Mouse (Mus musculus) midbrain, embryonic 11.5 days (tissue): Measurements from ENCODE around the gene Rxfp4. TPM values are rescaled to one million over a fixed set of nuclear protein-coding genes. Genes with fewer than 3 reads are reported as not detected.

Source experiments
- ATAC-seq: fragments of 200-750 bp; cut with Nextera tagmentation; 2 replicates; pipeline ENCODE4 v1.8.0; 2017; ENCODE audit warnings: moderate TSS enrichment, moderate library complexity; ENCODE audit not compliant: low FRiP score
- DNase-seq: peaks from one replicate; pipeline ENCODE4 v3.0.0; 2015; ENCODE audit warnings: low spot score; ENCODE audit errors: missing footprints
- H3K27ac ChIP-seq: fragments of 300-500 bp; sonication (generic); 2 replicates; pipeline ENCODE4 v1.5.1; 2014; ENCODE audit warnings: low read depth, low read length
- H3K27me3 ChIP-seq: fragments of 300-500 bp; sonication (generic); 2 replicates; pipeline ENCODE4 v1.6.1; 2014; ENCODE audit warnings: mild to moderate bottlenecking, low read length, moderate library complexity, mixed read lengths; ENCODE audit not compliant: control insufficient read depth, insufficient read depth
- H3K36me3 ChIP-seq: fragments of 300-500 bp; sonication (generic); 2 replicates; pipeline ENCODE4 v1.6.1; 2014; ENCODE audit warnings: mild to moderate bottlenecking, low read length, moderate library complexity, mixed read lengths; ENCODE audit not compliant: control insufficient read depth, insufficient read depth
- H3K4me1 ChIP-seq: fragments of 300-500 bp; sonication (generic); 2 replicates; pipeline ENCODE4 v1.6.1; 2014; ENCODE audit warnings: low read length; ENCODE audit not compliant: control insufficient read depth, insufficient read depth
- H3K4me2 ChIP-seq: fragments of 300-500 bp; sonication (generic); 2 replicates; pipeline ENCODE4 v1.6.1; 2014; ENCODE audit warnings: mild to moderate bottlenecking, moderate library complexity
- H3K4me3 ChIP-seq: fragments of 300-500 bp; sonication (generic); 2 replicates; pipeline ENCODE4 v1.5.1; 2014; ENCODE audit warnings: low read depth, low read length
- H3K9ac ChIP-seq: fragments of 300-500 bp; sonication (generic); 2 replicates; pipeline ENCODE4 v1.6.1; 2014; ENCODE audit warnings: low read length
- H3K9me3 ChIP-seq: fragments of 300-500 bp; sonication (generic); 2 replicates; pipeline ENCODE4 v1.6.1; 2016; ENCODE audit warnings: low read length; ENCODE audit not compliant: control insufficient read depth
- WGBS: fragments of 180-500 bp; shearing (Covaris S2); extraction: QIAGEN DNeasy Blood & Tissue Kit; methylation state at CpG from one replicate; pipeline ENCODE4 v1.1.7; 2014; 5-methylcytosine and 5-hydroxymethylcytosine counted together
- polyA plus RNA-seq: library from polyadenylated mRNA; unstranded; fragments of >200 nt; fragmentation: Nextera tagmentation; extraction: Ambion mirVana; gene quantifications from 2 replicates; pipeline ENCODE4 v1.2.1, GENCODE M21; 2014

Rxfp4 gene
- polyA plus RNA-seq = 0.14 TPM in 1 of 2 replicates, not detected in the other

DNA sequence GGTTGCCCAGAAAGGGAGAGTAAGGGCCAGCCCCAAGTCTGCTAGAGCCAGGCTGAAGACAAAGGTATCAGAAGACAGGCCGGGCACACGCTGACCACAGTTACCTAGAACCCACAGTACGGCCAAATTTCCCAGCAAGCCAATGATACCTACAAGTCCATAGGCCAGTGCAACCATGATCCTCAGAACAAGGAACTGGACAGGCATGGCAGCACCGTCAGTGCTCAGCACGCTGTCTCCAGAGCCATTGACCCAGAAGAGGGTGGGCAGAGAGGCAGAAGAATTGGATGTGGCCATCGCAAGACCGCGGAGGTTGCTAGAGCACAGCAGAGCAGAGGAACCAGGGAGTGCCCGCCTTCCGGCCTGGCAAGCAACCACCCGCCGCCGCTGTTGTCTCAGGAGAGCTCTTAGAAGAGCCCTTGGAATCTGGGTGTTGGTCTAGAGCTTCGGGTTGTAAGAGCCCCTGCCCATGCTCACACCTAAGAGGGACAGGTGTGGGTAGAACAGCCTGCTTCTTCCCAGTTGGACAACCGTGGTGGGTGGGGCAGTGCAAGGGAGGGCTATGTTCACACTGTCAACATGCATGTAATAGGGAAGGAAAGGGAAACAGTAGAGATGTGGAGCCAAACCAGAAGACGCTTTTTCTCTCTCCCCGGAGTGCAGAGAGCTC lies at the start of gene Rxfp4:
Rxfp4 (minus strand) TSS at position 297 of the 670 bp plus-strand sequence.
- no peak for ATAC-seq
- DNase-seq = no peak
- Histone ChIP-seq H3K4me3 (no peak within 1 kb of the TSS), H3K4me1 (no peaks in the 10 kb centered on the region), H3K27ac (no peak within 1 kb of the TSS), H3K9ac (no peak within 1 kb of the TSS), H3K36me3 (peaks cover under 1% of the 10 kb centered on the region; the same call in 1 of the 2 replicates), H3K9me3 (no peaks in the 10 kb centered on the region), H3K27me3 (no peaks in the 10 kb centered on the region), H3K4me2 (no peak within 1 kb of the TSS)
- WGBS = 86% methylated on average over 17 of the region's 17 CpGs

DNA sequence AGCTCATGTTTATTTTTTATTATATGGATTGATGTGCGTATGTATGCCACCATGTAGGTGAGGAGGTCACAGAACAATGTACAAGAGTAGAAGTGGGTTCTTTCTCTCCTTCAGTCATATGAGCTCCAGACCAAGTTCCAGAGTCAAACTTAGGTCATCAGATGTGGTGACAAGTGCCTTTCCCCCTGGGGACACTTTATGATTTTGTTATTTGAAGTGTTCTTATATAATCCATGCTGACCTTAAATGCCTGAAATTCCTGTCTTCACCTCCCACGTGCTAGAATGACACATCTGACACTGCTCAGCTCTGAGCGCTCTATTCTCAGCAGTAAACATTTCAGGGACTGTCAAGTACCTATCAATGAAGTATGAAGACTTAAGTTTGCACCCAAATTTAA lies 48.3 kb upstream of the Rxfp4 start:
- Histone ChIP-seq H3K9ac (no peak overlapping the region), H3K4me2 (no peak overlapping the region), H3K36me3 (peaks cover 44% of the 10 kb centered on the region), H3K9me3 (no peaks in the 10 kb centered on the region), H3K27me3 (no peaks in the 10 kb centered on the region), H3K4me3 (no peak overlapping the region), H3K4me1 (no peaks in the 10 kb centered on the region), H3K27ac (no peak overlapping the region)
- 84% methylated on average over 3 of the region's 3 CpGs for WGBS
- ATAC-seq (no peak), DNase-seq (peak; percentile 81)

DNA sequence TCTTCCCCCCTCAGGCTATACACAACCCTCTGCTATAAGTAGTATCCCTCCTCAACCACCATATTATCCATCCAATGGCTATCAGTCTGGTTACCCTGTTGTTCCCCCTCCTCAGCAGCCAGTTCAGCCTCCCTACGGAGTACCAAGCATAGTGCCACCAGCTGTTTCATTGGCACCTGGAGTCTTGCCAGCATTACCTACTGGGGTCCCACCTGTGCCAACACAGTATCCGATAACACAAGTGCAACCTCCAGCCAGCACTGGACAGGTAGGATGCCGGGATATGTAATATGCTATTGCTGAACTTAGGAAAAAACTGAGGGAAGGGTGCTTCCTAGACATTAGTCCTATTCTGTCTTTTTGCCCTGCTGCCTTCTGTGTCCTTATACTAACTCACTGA lies 47.3 kb upstream of the Rxfp4 start:
- H3K27me3 ChIP-seq = no peaks in the 10 kb centered on the region
- peaks cover 42% of the 10 kb centered on the region for H3K36me3 ChIP-seq
- no peak overlapping the region for H3K27ac ChIP-seq
- H3K4me2 ChIP-seq = no peak overlapping the region
- DNase-seq = peak; percentile 81
- H3K9ac ChIP-seq = no peak overlapping the region
- no peaks in the 10 kb centered on the region for H3K4me1 ChIP-seq
- 91% methylated on average over 3 of the region's 3 CpGs for WGBS
- H3K9me3 ChIP-seq = no peaks in the 10 kb centered on the region
- H3K4me3 ChIP-seq = no peak overlapping the region
- ATAC-seq = no peak

DNA sequence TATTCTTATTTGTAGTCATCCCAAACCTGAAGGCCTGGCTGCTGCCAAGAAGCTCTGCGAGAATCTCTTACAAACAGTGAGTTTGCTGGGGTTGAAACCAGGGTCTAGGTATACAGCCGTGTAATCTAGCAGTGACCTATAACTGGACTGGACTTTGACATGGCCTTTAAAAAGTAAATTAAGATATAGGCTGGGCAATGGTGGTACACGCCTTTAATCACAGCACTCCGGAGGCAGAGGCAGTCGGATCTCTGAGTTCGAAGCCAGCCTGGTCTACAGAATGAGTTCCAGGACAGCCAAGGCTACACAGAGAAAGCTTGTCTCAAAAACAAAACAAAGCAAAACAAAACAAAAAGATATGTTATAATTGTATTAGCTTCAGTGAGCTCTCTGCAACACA lies 45.9 kb upstream of the Rxfp4 start:
- DNase-seq (no peak), ATAC-seq (no peak)
- 94% methylated on average over 6 of the region's 6 CpGs for WGBS

DNA sequence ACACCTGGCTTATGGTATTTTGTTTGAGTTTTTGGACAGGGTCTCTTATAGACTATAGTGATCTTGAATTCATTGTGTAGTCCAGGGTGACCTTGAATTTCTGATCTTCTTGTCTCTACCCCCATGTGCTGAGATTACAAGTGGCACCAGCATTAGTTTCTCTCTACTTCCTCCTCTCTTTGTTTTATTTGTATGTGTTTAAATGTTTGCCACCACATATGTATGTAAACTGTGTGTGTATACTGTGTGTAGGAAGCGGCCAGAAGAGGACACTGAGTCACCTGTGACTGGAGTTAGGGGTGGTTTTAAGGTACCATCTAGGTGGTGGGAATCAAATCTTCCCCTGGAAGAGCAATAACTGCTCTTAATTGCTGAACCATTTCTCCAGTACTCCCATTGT lies 45.1 kb upstream of the Rxfp4 start:
- Histone ChIP-seq H3K36me3 (peaks cover 52% of the 10 kb centered on the region), H3K9ac (no peak overlapping the region), H3K9me3 (no peaks in the 10 kb centered on the region), H3K4me1 (no peaks in the 10 kb centered on the region), H3K4me3 (no peak overlapping the region), H3K27ac (no peak overlapping the region), H3K4me2 (no peak overlapping the region), H3K27me3 (no peaks in the 10 kb centered on the region)
- ATAC-seq (no peak), DNase-seq (peak; percentile 81)
- WGBS = 85% methylated on average over 1 of the region's 1 CpGs

More for the DNA sequence above, 45.9 kb upstream of the Rxfp4 start:
- Histone ChIP-seq H3K36me3 (peaks cover 48% of the 10 kb centered on the region), H3K4me3 (no peak overlapping the region), H3K27me3 (no peaks in the 10 kb centered on the region), H3K9me3 (no peaks in the 10 kb centered on the region), H3K4me2 (no peak overlapping the region), H3K9ac (no peak overlapping the region), H3K27ac (no peak overlapping the region), H3K4me1 (no peaks in the 10 kb centered on the region)

DNA sequence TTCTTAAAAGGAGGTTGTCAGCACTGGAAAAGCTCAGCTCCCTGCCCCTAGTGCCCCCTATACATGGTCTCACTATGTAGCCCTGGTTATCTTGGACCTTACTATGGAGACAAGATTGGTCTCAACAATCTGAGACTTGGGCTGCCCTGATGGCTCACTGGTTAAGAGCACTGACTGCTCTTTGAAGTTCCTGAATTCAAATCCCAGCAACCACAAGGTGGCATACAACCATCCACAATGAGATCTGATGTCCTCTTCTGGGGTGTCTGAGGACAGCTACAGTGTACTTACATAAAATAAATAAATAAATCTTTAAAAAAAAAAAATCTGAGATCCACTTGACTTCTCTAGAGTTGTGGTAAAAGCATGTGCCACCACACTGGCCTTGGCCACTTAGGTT lies 42.6 kb upstream of the Rxfp4 start:
- H3K36me3 ChIP-seq = peaks cover 55% of the 10 kb centered on the region
- DNase-seq (peak; percentile 86), ATAC-seq (no peak)
- no peaks in the 10 kb centered on the region for H3K27me3 ChIP-seq
- H3K4me2 ChIP-seq = no peak overlapping the region
- no peaks in the 10 kb centered on the region for H3K4me1 ChIP-seq
- no peak overlapping the region for H3K9ac ChIP-seq
- no peaks in the 10 kb centered on the region for H3K9me3 ChIP-seq
- no peak overlapping the region for H3K27ac ChIP-seq
- H3K4me3 ChIP-seq = no peak overlapping the region

DNA sequence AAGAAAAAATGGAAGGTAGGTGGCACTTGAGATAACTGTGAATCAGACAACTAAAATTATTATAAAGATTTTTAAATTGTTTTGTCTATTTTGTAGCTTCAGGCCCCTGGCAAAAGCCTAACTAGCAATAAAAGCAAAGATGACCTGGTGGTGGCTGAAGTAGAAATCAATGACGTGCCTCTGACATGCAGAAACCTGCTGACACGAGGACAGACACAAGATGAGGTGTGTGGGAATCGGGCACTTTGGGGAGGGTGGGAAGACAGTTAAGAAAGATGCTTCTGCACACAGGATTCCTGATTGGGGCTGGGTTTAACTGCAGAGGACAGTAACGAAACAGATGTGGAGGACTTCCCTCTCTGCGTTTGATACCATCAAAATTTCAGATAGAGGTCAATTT lies 36.1 kb upstream of the Rxfp4 start:
- no peak overlapping the region for H3K27ac ChIP-seq
- peaks cover 10% of the 10 kb centered on the region for H3K4me1 ChIP-seq
- H3K9me3 ChIP-seq = no peaks in the 10 kb centered on the region
- peaks cover 26% of the 10 kb centered on the region for H3K36me3 ChIP-seq
- ATAC-seq = no peak
- no peak overlapping the region for H3K4me2 ChIP-seq
- no peaks in the 10 kb centered on the region for H3K27me3 ChIP-seq
- WGBS = 93% methylated on average over 5 of the region's 5 CpGs
- peak; percentile 74 for DNase-seq
- H3K9ac ChIP-seq = no peak overlapping the region
- H3K4me3 ChIP-seq = no peak overlapping the region

DNA sequence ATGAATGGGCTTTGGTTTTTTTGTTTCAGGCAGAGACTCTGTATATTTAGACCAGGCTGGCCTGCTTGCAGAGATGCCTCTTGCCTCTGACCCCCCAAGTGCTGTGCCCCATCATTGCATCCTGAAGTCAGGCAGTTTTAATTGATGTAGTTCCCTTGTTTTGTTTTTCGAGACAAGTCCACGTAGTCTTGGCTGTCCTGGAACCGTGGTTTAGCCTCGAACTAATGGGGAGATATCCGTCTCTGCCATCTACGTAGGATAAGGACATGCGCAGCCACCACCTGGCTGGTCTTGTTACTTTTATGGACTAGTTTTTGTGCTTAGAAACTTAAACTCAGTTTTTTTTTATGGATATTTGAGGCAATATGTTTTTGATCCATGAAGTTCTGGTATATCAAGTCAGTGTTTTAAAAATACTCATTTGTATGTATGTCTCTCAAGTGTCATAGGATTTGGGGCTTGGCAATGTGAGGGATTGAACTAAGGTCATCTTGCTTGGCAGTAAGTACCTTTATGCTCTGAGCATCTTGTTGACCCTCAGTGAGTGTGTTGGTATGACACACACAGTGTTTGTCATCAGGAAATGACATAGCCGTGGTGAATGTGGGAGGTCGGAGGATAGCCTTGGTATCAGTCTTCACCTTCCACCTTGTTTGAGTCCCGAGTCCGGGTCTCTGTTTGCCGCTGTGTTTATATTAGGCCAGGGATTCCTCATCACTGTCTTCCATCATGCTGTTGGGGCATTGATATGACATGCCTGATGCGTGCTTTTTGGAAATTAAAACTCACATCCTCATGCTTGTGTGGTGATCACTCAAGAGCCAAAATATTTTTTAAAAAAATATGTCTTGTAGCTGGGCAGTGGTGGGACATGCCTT lies 34.0 kb upstream of the Rxfp4 start:
- H3K4me2 ChIP-seq = peak overlapping the region; percentile 77
- peak; percentile 81 for DNase-seq
- H3K27ac ChIP-seq = no peak overlapping the region
- 67% methylated on average over 13 of the region's 13 CpGs for WGBS
- peak overlapping the region; percentile 96 for H3K4me3 ChIP-seq
- H3K9ac ChIP-seq = peak overlapping the region; percentile 97
- H3K9me3 ChIP-seq = no peaks in the 10 kb centered on the region
- H3K27me3 ChIP-seq = no peaks in the 10 kb centered on the region
- H3K4me1 ChIP-seq = peaks cover 10% of the 10 kb centered on the region
- H3K36me3 ChIP-seq = peaks cover 16% of the 10 kb centered on the region
- ATAC-seq = no peak

DNA sequence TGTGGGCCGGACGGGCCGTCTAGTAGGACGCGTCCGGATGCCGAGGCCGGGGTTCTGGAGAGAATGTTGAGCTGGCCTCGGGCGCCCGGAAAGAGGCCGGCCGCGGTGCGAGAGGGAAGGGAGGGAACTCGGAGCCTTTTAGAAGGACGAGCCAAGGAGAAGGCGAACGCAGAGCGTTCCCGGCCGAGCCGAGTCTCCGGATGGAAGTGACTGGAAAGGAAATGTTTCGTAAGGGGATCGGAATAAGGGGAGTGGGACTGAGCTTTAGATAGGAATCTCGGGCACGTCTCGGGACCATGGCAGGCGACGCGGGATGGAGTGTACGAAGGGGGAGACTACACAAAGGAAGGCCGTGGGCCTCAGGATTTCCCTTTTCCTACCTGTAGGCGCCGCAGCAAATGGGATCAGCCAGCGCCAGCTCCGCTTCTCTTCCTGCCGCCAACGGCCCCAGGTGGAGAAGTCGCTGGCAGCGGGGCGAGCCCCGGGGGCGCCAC lies 33.1 kb upstream of the Rxfp4 start:
- peak overlapping the region; percentile 97 for H3K9ac ChIP-seq
- H3K9me3 ChIP-seq = no peaks in the 10 kb centered on the region
- ATAC-seq = peak; percentile 69
- H3K4me1 ChIP-seq = peaks cover 10% of the 10 kb centered on the region
- under 1% methylated on average over 45 of the region's 45 CpGs for WGBS
- H3K36me3 ChIP-seq = peaks cover 11% of the 10 kb centered on the region
- peak overlapping the region; percentile 89 for H3K27ac ChIP-seq
- peak overlapping the region; percentile 77 for H3K4me2 ChIP-seq
- DNase-seq = peak; percentile 97
- H3K4me3 ChIP-seq = peak overlapping the region; percentile 96
- no peaks in the 10 kb centered on the region for H3K27me3 ChIP-seq
